Mouse (Mus musculus) gastrocnemius, adult 2 months (tissue): ENCODE results near the gene Tbc1d7. TPM values are rescaled to one million over a fixed set of nuclear protein-coding genes. Genes with fewer than 3 reads are reported as not detected.

ENCODE experiments used
- DNase-seq: peaks from one replicate; pipeline ENCODE4 v3.0.0; 2022
- H3K27ac ChIP-seq: fragments of 200-600 bp; 2 replicates; pipeline ENCODE4 v1.8.1; 2022; ENCODE audit warnings: mild to moderate bottlenecking
- H3K4me3 ChIP-seq: fragments of 200-600 bp; 2 replicates; pipeline ENCODE4 v1.8.1; 2022; ENCODE audit warnings: mild to moderate bottlenecking, moderate library complexity
- CTCF ChIP-seq: fragments of 200-600 bp; IDR thresholded peaks from 2 replicates; pipeline ENCODE4 v1.8.1; 2022; ENCODE audit warnings: antibody characterized with exemption, mild to moderate bottlenecking, moderate library complexity
- intact Hi-C: fragments of 180-260 bp; cut with DNase I; formaldehyde crosslinking; loops from one replicate; pipeline ENCODE4 v1.15.1; 2025
- total RNA-seq, 2 experiments: library from RNA; stranded (reverse); gene quantifications; 2 replicates each; pipeline ENCODE4 v1.2.3; 2021

Tbc1d7 gene
- total RNA-seq, 2 experiments from 2014 or later = 20.7 to 29.4 TPM

- DNase-seq = no peak
- TF ChIP-seq CTCF = no peak
- intact Hi-C loops = no loop called here
- no peak overlapping the region for H3K4me3 ChIP-seq
- H3K27ac ChIP-seq = no peak overlapping the region
Observed at GRCm38 (mm10) chr13:43152005-43152520, 19.2 kb downstream of the Tbc1d7 start.

GRCm38 (mm10) chr13:43149661-43150060, 21.6 kb downstream of the Tbc1d7 start:
- TF ChIP-seq CTCF = no peak
- DNase-seq = no peak
- intact Hi-C loops = no loop called here
- Histone ChIP-seq H3K27ac (no peak overlapping the region), H3K4me3 (no peak overlapping the region)

- no peak for TF ChIP-seq CTCF
- no peak for DNase-seq
- Histone ChIP-seq H3K4me3 (no peak overlapping the region), H3K27ac (no peak overlapping the region)
- intact Hi-C loops = no loop called here
Observed at GRCm38 (mm10) chr13:43148692-43149091, 22.6 kb downstream of the Tbc1d7 start.

- Histone ChIP-seq H3K4me3 (no peak overlapping the region), H3K27ac (no peak overlapping the region)
- intact Hi-C loops = no loop called here
- DNase-seq = no peak
- no peak for TF ChIP-seq CTCF
Observed at GRCm38 (mm10) chr13:43146515-43147258, 24.6 kb downstream of the Tbc1d7 start.

- no peak overlapping the region for H3K4me3 ChIP-seq
- no peak for TF ChIP-seq CTCF
- no peak for DNase-seq
- intact Hi-C loops = no loop called here
- no peak overlapping the region for H3K27ac ChIP-seq
Observed at GRCm38 (mm10) chr13:43144720-43145418, 26.4 kb downstream of the Tbc1d7 start.

- no peak overlapping the region for H3K27ac ChIP-seq
- intact Hi-C loops = no loop called here
- no peak for DNase-seq
Observed at GRCm38 (mm10) chr13:43134468-43134867, 36.8 kb downstream of the Tbc1d7 start.

GRCm38 (mm10) chr13:43133400-43133799, 37.9 kb downstream of the Tbc1d7 start:
- intact Hi-C loops = no loop called here
- TF ChIP-seq CTCF = no peak
- Histone ChIP-seq H3K4me3 (no peak overlapping the region), H3K27ac (no peak overlapping the region)
- no peak for DNase-seq

More at GRCm38 (mm10) chr13:43134468-43134867, 36.8 kb downstream of the Tbc1d7 start:
- TF ChIP-seq CTCF = no peak
- H3K4me3 ChIP-seq = no peak overlapping the region

- Histone ChIP-seq H3K27ac (peak overlapping the region; percentile 82; the same call in 1 of the 2 replicates), H3K4me3 (no peak overlapping the region)
- TF ChIP-seq CTCF = no peak
- intact Hi-C loops = no loop called here
- DNase-seq = no peak
Observed at GRCm38 (mm10) chr13:43132859-43133258, 38.4 kb downstream of the Tbc1d7 start.

- DNase-seq = peak; percentile 47
- TF ChIP-seq CTCF = no peak
- H3K4me3 ChIP-seq = no peak overlapping the region
- H3K27ac ChIP-seq = peak overlapping the region; percentile 82
- intact Hi-C loops = no loop called here
Observed at GRCm38 (mm10) chr13:43131741-43132191, 39.5 kb downstream of the Tbc1d7 start.

GRCm38 (mm10) chr13:43130161-43130560, 41.1 kb downstream of the Tbc1d7 start:
- H3K27ac ChIP-seq = no peak overlapping the region
- TF ChIP-seq CTCF = no peak

GRCm38 (mm10) chr13:43124683-43125074, 46.6 kb downstream of the Tbc1d7 start:
- DNase-seq = no peak
- peak overlapping the region; percentile 54 for H3K27ac ChIP-seq
- TF ChIP-seq CTCF = no peak
- H3K4me3 ChIP-seq = 0 out of 2 replicates have a peak overlapping the region, but pooled peaks have one; percentile 4
- intact Hi-C loops = no loop called here

More at GRCm38 (mm10) chr13:43130161-43130560, 41.1 kb downstream of the Tbc1d7 start:
- no peak overlapping the region for H3K4me3 ChIP-seq
- intact Hi-C loops = no loop called here
- no peak for DNase-seq

- H3K4me3 ChIP-seq = peak overlapping the region; percentile 56
- TF ChIP-seq CTCF = no peak
- DNase-seq = no peak
- intact Hi-C loops = no loop called here
- H3K27ac ChIP-seq = peak overlapping the region; percentile 54
Observed at GRCm38 (mm10) chr13:43123895-43124682, 47.2 kb downstream of the Tbc1d7 start.
